Mouse (Mus musculus) heart, embryonic 16.5 days (tissue): ENCODE measurements around the gene Npc2. TPM values are rescaled to one million over a fixed set of nuclear protein-coding genes. Genes with fewer than 3 reads are reported as not detected.

Source experiments
- ATAC-seq: fragments of 200-750 bp; cut with Nextera tagmentation; replicated peaks from 2 replicates; pipeline ENCODE4 v1.8.0; 2017; ENCODE audit warnings: moderate number of reproducible peaks; ENCODE audit not compliant: insufficient read depth, low FRiP score; ENCODE audit errors: extremely low read depth
- H3K27ac ChIP-seq: fragments of 300-500 bp; sonication (generic); 2 replicates; pipeline ENCODE4 v1.5.1; 2014; ENCODE audit warnings: mild to moderate bottlenecking, low read length, control low read depth, moderate library complexity
- H3K27me3 ChIP-seq: fragments of 300-500 bp; sonication (generic); 2 replicates; pipeline ENCODE4 v1.6.1; 2014; ENCODE audit warnings: low read length, mixed read lengths; ENCODE audit not compliant: control insufficient read depth, insufficient read depth
- H3K36me3 ChIP-seq: fragments of 300-500 bp; sonication (generic); 2 replicates; pipeline ENCODE4 v1.6.1; 2014; ENCODE audit not compliant: control insufficient read depth, insufficient read depth
- H3K4me1 ChIP-seq: fragments of 300-500 bp; sonication (generic); 2 replicates; pipeline ENCODE4 v1.6.1; 2014; ENCODE audit warnings: low read length, mixed read lengths; ENCODE audit not compliant: control insufficient read depth, insufficient read depth
- H3K4me2 ChIP-seq: fragments of 300-500 bp; sonication (generic); 2 replicates; pipeline ENCODE4 v1.6.1; 2014; ENCODE audit warnings: low read depth, mild to moderate bottlenecking, control low read depth, low read length
- H3K4me3 ChIP-seq: fragments of 300-500 bp; sonication (generic); 2 replicates; pipeline ENCODE4 v1.5.1; 2014; ENCODE audit warnings: mild to moderate bottlenecking, control low read depth, low read length
- H3K9ac ChIP-seq: fragments of 300-500 bp; sonication (generic); 2 replicates; pipeline ENCODE4 v1.6.1; 2014; ENCODE audit warnings: low read length, control low read depth
- H3K9me3 ChIP-seq: fragments of 300-500 bp; sonication (generic); replicated peaks from 2 replicates; pipeline ENCODE4 v1.6.1; 2016; ENCODE audit warnings: low read length; ENCODE audit not compliant: control insufficient read depth
- WGBS: fragments of 180-500 bp; shearing (Covaris S2); extraction: QIAGEN DNeasy Blood & Tissue Kit; methylation state at CpG from one replicate; pipeline ENCODE4 v1.1.7; 2014; 5-methylcytosine and 5-hydroxymethylcytosine counted together
- polyA plus RNA-seq: library from polyadenylated mRNA; unstranded; fragments of >200 nt; fragmentation: Nextera tagmentation; extraction: Ambion mirVana; gene quantifications from 2 replicates; pipeline ENCODE4 v1.2.1, GENCODE M21; 2015

The Npc2 gene
- polyA plus RNA-seq, 1 experiment from 2014 or later, result 52.8 TPM

DNA sequence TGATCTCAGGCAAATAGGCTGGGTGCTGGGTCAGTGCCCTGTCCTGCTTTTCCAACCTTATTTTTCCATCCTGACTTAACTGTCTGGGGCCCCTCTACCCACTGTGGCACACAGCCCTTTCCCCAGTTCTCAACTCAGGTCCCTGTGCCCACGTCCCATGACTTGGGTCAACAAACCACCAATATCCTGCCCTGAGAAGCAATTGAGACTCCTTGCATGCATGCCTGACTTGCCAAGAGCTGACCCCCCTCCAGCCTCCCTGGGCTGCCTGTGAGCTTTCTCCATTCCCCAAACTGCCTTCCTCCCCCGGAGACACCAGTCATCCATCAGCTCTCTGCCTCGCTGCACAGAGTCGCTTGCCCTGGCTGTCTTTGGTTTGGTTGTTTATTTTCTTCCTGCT lies 46.0 kb downstream of the Npc2 start:
- no peak for ATAC-seq
- no peak overlapping the region for H3K4me3 ChIP-seq
- WGBS, result 36% methylated on average over 4 of the region's 4 CpGs

DNA sequence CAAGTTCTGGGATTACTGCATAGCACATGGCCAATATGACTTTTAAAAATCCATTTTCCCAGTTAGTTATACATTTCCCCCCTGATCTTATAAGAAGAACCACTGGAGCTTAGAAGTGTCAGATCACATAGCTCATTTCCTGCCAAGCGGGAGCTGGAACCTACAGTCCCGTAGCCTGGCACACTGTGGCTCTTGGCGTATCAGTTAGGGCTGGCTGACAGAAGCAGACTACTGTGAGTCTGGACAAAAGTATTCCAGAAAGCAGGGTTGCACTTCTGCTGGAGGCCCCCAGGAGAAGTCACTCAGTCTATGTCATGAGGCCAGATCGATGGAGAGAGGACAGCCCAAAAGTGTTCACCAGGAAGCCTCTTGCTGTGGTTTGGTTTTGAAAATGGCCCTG lies 46.6 kb downstream of the Npc2 start:
- no peak for ATAC-seq
- 80% methylated on average over 4 of the region's 4 CpGs for WGBS
- H3K9ac ChIP-seq, result no peak overlapping the region

More for the DNA sequence above, 46.0 kb downstream of the Npc2 start:
- H3K9me3 ChIP-seq, result no peaks in the 10 kb centered on the region
- H3K27ac ChIP-seq, result no peak overlapping the region
- no peak overlapping the region for H3K4me2 ChIP-seq
- H3K27me3 ChIP-seq, result no peaks in the 10 kb centered on the region
- no peaks in the 10 kb centered on the region for H3K36me3 ChIP-seq
- H3K4me1 ChIP-seq, result no peaks in the 10 kb centered on the region
- H3K9ac ChIP-seq, result no peak overlapping the region

DNA sequence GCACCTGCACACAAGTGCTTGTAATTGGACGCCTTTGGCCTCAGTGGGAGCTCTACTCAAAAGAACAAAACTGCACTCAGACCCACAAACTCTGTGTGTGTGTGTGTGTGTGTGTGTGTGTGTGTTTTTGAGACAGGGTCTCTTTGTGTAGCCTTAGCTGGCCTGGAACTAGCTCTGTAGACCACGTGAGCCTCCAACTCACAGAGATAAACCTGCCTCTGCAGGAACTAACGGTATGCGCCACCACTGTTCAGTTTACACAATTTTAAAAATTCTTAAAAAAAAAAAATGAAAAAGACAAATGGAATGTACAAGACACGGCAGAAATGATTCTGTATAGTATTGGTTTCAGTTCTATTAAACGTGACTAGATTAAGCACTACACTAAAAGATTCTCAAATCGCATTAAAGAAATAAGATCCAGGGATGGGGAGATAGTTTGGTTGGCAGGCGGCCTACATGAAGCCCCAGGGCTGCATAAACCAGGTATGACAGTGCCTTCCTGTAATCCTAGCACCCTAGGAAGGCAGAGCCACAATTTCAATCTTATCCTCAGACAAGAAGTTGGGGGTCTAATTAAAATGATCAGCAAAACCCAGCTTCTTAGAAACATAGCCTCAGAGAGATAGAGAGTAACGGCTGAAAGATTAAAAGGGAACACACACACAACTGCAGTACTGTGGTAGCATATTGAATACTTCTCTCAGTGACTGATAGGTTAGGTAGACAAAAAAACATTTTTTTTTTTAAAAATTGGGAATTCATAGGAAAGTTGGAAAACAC lies 54.3 kb downstream of the Npc2 start:
- Histone ChIP-seq H3K36me3 (no peaks in the 10 kb centered on the region), H3K27ac (no peak overlapping the region), H3K4me2 (no peak overlapping the region), H3K4me3 (no peak overlapping the region), H3K4me1 (no peaks in the 10 kb centered on the region), H3K9ac (no peak overlapping the region), H3K9me3 (no peaks in the 10 kb centered on the region), H3K27me3 (no peaks in the 10 kb centered on the region)
- no peak for ATAC-seq
- WGBS, result 85% methylated on average over 9 of the region's 9 CpGs

More for the DNA sequence above, 46.6 kb downstream of the Npc2 start:
- Histone ChIP-seq H3K9me3 (no peaks in the 10 kb centered on the region), H3K4me3 (no peak overlapping the region), H3K4me1 (no peaks in the 10 kb centered on the region), H3K4me2 (no peak overlapping the region), H3K27me3 (no peaks in the 10 kb centered on the region), H3K36me3 (no peaks in the 10 kb centered on the region), H3K27ac (no peak overlapping the region)

DNA sequence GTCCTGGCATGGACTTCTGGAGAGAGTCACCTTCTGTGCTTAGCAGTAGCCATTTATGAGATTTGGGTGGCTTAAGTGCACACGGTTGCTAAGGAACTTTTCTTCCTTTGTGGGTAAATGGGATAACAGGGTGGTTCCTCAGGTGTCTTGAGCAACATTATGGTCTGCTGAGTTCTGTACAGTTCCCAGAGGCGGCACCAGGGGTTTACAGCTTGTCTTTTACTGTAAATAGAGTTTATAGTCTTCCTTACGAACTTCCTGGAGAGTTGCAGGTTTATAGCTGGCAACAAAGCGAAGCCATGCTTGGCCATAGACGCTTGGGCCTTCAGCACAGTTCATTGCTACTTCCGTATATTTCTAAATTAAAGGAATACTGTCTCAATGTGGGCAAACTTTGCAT lies 58.4 kb downstream of the Npc2 start:
- Histone ChIP-seq H3K9me3 (no peaks in the 10 kb centered on the region), H3K4me1 (peaks cover 6% of the 10 kb centered on the region; the same call in 1 of the 2 replicates), H3K27ac (no peak overlapping the region), H3K4me3 (no peak overlapping the region), H3K27me3 (no peaks in the 10 kb centered on the region), H3K9ac (no peak overlapping the region), H3K36me3 (no peaks in the 10 kb centered on the region), H3K4me2 (no peak overlapping the region)
- WGBS, result 82% methylated on average over 6 of the region's 6 CpGs
- ATAC-seq, result no peak

DNA sequence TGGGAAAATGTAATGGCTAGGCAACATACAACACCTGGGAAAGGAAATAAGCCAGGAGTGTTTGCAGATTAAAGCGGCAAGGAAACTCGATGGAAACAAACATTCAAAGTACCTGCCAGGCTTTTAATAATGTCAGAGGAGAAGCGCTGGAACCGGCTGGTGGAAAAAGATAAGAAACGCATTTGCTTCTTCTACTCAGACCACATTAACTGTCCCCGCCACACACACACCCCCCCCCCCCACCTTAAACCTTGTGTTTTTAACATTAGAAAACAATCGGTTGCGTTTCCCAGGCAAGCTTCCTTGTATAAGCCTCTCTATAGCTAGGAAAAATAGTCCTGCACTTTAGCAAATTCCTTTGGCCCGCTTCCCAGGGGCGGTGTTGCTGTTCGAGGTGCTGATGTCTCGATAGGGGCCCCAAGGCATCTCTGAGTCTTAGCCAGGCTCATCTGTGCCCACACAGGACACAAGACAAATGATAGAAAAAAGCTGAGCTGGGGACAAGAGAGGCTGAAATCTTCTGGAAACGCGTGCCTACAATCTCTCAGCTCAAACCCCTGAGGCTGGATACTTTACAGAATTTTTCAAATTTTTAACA lies 63.0 kb downstream of the Npc2 start:
- H3K9ac ChIP-seq, result no peak overlapping the region
- H3K4me2 ChIP-seq, result no peak overlapping the region
- no peak overlapping the region for H3K27ac ChIP-seq
- no peaks in the 10 kb centered on the region for H3K36me3 ChIP-seq
- H3K4me3 ChIP-seq, result no peak overlapping the region
- H3K4me1 ChIP-seq, result peaks cover 6% of the 10 kb centered on the region; the same call in 1 of the 2 replicates
- WGBS, result 7% methylated on average over 14 of the region's 14 CpGs
- no peaks in the 10 kb centered on the region for H3K27me3 ChIP-seq
- ATAC-seq, result no peak
- H3K9me3 ChIP-seq, result no peaks in the 10 kb centered on the region

DNA sequence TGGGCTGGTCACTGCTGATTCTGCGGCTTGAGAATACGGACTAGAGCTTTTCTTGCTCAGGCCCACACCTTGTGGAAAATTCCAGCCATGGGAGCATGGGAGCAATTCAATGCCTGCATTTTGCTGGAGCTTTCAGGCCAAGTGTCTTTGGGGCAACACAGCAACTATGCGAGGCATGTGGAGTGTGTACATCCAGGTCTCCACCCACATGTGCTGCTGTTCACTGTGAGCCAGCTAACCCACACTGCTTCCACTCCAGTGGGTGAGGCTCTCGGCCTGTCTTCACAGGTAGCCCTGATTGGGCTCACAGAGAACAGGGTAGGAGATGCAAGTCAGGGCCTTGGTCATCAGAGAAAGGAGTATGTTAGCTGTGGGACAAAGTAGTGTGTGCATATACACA lies 65.1 kb downstream of the Npc2 start:
- Histone ChIP-seq H3K4me1 (peaks cover 6% of the 10 kb centered on the region; the same call in 1 of the 2 replicates), H3K36me3 (no peaks in the 10 kb centered on the region), H3K9ac (no peak overlapping the region), H3K27ac (no peak overlapping the region), H3K27me3 (no peaks in the 10 kb centered on the region), H3K4me3 (no peak overlapping the region), H3K9me3 (no peaks in the 10 kb centered on the region), H3K4me2 (no peak overlapping the region)
- ATAC-seq, result no peak
- 59% methylated on average over 4 of the region's 4 CpGs for WGBS

DNA sequence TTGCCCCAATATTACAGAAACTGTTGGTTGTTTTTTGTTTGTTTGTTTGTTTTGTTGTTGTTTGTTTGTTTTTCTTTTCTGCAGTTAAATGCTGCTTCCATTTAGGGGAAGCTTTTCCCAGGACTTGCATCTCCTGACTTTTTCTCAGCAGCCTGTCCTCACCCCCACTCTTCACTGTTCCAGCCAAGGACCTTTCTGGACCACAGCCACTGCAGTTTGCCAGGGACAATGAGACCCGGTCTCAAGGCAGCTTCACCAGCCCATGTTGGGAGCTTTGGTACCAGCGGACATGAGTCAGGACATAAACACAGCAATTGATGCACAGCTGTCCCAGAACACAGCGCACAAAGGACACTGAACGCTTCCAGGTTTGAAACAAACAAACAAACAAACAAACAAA lies 66.1 kb downstream of the Npc2 start:
- no peak for ATAC-seq
- H3K4me1 ChIP-seq, result peaks cover 6% of the 10 kb centered on the region; the same call in 1 of the 2 replicates
- no peak overlapping the region for H3K27ac ChIP-seq
- no peak overlapping the region for H3K4me3 ChIP-seq
- H3K27me3 ChIP-seq, result peaks cover 1% of the 10 kb centered on the region; the same call in 1 of the 2 replicates
- no peak overlapping the region for H3K4me2 ChIP-seq
- H3K9me3 ChIP-seq, result no peaks in the 10 kb centered on the region
- WGBS, result 63% methylated on average over 4 of the region's 4 CpGs
- no peak overlapping the region for H3K9ac ChIP-seq
- no peaks in the 10 kb centered on the region for H3K36me3 ChIP-seq

Other genes starting within 250 kb of the Npc2 start
- gene Vsx2, start 203.4 kb downstream of the Npc2 start, polyA plus RNA-seq, result not detected in 2 replicates
- gene Abcd4, start 155.7 kb downstream of the Npc2 start, polyA plus RNA-seq, result 11.7 and 12.4 TPM in 2 replicates
- gene Vrtn, start 132.1 kb downstream of the Npc2 start, polyA plus RNA-seq, result 0.12 TPM in 1 of 2 replicates, not detected in the other
- 0.14 TPM in 1 of 2 replicates, not detected in the other for gene Syndig1l, start 74.3 kb downstream of the Npc2 start, polyA plus RNA-seq
- 157 and 160 TPM in 2 replicates for gene Isca2, start 99 bp upstream of the Npc2 start, polyA plus RNA-seq
- gene Ltbp2, start 103.4 kb upstream of the Npc2 start, polyA plus RNA-seq, result 5.9 and 7.8 TPM in 2 replicates
- gene Fcf1, start 197.7 kb upstream of the Npc2 start, polyA plus RNA-seq, result 86.0 and 98.0 TPM in 2 replicates
- gene Arel1, start 197.7 kb upstream of the Npc2 start, polyA plus RNA-seq, result 13.1 and 13.3 TPM in 2 replicates
- 16.3 and 17.7 TPM in 2 replicates for gene Ylpm1, start 223.2 kb upstream of the Npc2 start, polyA plus RNA-seq